Mouse (Mus musculus): ENCODE results near the gene Lrmp. TPM values are rescaled to one million over a fixed set of nuclear protein-coding genes. Genes with fewer than 3 reads are reported as not detected.

The Lrmp gene
- polyA plus RNA-seq, 1 experiment = 0.04 TPM

DNA sequence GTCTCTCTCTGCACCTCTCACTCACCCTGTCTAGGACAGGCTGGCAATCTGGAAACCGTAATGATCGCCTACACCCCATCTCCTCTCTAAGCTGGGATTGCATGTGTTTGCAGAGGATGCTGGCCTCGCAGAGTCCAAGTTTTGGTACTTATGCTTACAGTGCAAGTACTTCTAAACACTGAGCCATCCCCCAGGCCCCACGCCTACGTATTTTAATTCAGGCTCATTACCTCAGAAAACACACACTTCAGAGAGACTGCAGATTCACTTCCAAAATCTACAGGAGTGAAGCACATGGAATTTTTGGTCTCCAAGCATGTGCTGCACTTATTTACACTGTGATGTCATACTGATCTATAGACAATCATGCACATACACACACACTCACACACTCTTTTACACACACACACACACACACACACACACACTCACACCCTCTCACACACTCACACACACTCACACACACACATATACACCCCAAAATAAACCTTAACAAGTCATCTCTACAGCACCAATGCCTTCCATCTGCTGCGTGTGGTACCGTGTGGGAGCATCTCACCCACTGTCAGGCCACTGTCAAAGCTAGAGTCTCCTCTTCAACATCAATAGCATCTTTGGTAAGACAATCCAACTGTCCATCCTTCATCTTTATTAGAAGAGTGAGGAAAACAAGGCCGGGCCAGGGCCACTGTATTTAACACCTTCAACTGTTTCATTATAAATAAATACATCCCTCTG is 82.7 kb downstream of the Lrmp start:
- no peaks in the 10 kb centered on the region for H3K36me3 ChIP-seq (ENCODE audit: control insufficient read depth, insufficient read depth)
- H3K4me3 ChIP-seq = no peak overlapping the region
- H3K27me3 ChIP-seq (ENCODE audit: control insufficient read depth, insufficient read depth, insufficient read length) = no peaks in the 10 kb centered on the region
- no peaks in the 10 kb centered on the region for H3K79me2 ChIP-seq (ENCODE audit: control insufficient read depth, insufficient read depth)
- H3K4me2 ChIP-seq (ENCODE audit: low read depth) = no peak overlapping the region
- TF ChIP-seq TCF3 (IDR thresholded peaks at IDR 0.05; ENCODE audit: insufficient read length, low read depth) (no peak), REST (IDR thresholded peaks at IDR 0.05; ENCODE audit: insufficient read depth, insufficient read length) (no peak), E2F4 (IDR thresholded peaks at IDR 0.05; ENCODE audit: insufficient read depth) (no peak), MYOD1 (IDR thresholded peaks at IDR 0.05; ENCODE audit: control insufficient read depth in 1 of 3, insufficient read length in 2 of 3, low read depth in 2 of 3) (no peak), USF1 (IDR thresholded peaks at IDR 0.05; ENCODE audit: low read depth) (no peak), CEBPB (IDR thresholded peaks at IDR 0.05; ENCODE audit: insufficient read depth, poor library complexity, severe bottlenecking) (no peak), MYOG (IDR thresholded peaks at IDR 0.05; ENCODE audit: control insufficient read depth in 1 of 3, insufficient read depth in 1 of 3, insufficient read length in 2 of 3, low read depth in 2 of 3) (no peak), TCF12 (IDR thresholded peaks at IDR 0.05; ENCODE audit: insufficient read depth, poor library complexity, severe bottlenecking) (no peak), SRF (IDR thresholded peaks at IDR 0.05; ENCODE audit: control insufficient read depth, insufficient read length, low read depth) (no peak), POLR2A (IDR thresholded peaks at IDR 0.05; ENCODE audit: insufficient read length, low read depth) (no peak), POLR2AphosphoS2 (IDR thresholded peaks at IDR 0.05; ENCODE audit: insufficient read length, low read depth) (no peak), MAX (IDR thresholded peaks at IDR 0.05; ENCODE audit: low read depth) (no peak)
- no peak overlapping the region for H3ac ChIP-seq (ENCODE audit: control insufficient read depth, insufficient read length)

DNA sequence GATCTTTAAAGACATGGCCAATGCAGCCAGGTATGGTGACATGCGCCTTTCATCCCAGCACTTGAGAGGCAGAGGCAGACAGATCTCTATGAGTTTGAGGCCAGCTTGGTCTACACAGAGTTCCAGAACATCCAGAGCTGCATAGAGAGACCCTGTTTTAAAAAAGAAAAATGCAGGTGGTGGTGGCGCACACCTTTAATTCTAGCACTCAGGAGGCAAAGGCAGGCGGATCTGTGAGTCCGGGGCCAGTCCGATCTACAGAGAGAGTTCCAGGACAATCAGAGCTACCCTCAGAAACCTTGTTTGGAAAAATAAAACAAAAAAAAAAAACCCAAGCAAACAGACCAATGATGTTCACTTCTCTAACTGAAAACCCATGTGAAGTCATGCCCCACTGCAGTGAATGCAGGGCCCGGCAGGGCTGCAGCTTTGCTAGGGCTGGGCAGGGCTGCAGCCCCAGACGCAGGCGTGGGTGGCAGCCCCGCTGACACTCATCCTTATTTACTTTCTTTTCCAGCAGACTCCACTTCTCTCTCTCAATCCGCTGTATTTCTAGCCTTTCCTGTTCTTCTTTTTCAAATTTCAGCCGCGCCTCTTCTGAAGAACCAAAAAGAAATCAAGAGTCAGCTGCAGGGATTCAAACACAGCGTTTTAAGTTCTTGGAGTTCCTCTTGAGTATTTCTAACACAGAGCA is 87.1 kb downstream of the Lrmp start:
- H3ac ChIP-seq (ENCODE audit: control insufficient read depth, insufficient read length) = no peak overlapping the region
- peak overlapping the region; percentile 34 for H3K4me2 ChIP-seq (ENCODE audit: low read depth)
- H3K36me3 ChIP-seq (ENCODE audit: control insufficient read depth, insufficient read depth) = no peaks in the 10 kb centered on the region
- H3K79me2 ChIP-seq (ENCODE audit: control insufficient read depth, insufficient read depth) = no peaks in the 10 kb centered on the region
- H3K27me3 ChIP-seq (ENCODE audit: control insufficient read depth, insufficient read depth, insufficient read length) = no peaks in the 10 kb centered on the region
- no peak overlapping the region for H3K4me3 ChIP-seq
- no peak for TF ChIP-seq POLR2A (IDR thresholded peaks at IDR 0.05; ENCODE audit: insufficient read length, low read depth)
- TF ChIP-seq MYOG (IDR thresholded peaks at IDR 0.05; ENCODE audit: control insufficient read depth in 1 of 3, insufficient read depth in 1 of 3, insufficient read length in 2 of 3, low read depth in 2 of 3) = no peak
- no peak for TF ChIP-seq POLR2AphosphoS2 (IDR thresholded peaks at IDR 0.05; ENCODE audit: insufficient read length, low read depth)
- no peak for TF ChIP-seq MAX (IDR thresholded peaks at IDR 0.05; ENCODE audit: low read depth)
- no peak for TF ChIP-seq TCF12 (IDR thresholded peaks at IDR 0.05; ENCODE audit: insufficient read depth, poor library complexity, severe bottlenecking)
- no peak for TF ChIP-seq E2F4 (IDR thresholded peaks at IDR 0.05; ENCODE audit: insufficient read depth)
- TF ChIP-seq TCF3 (IDR thresholded peaks at IDR 0.05; ENCODE audit: insufficient read length, low read depth) = no peak
- no peak for TF ChIP-seq SRF (IDR thresholded peaks at IDR 0.05; ENCODE audit: control insufficient read depth, insufficient read length, low read depth)
- no peak for TF ChIP-seq REST (IDR thresholded peaks at IDR 0.05; ENCODE audit: insufficient read depth, insufficient read length)
- TF ChIP-seq CEBPB (IDR thresholded peaks at IDR 0.05; ENCODE audit: insufficient read depth, poor library complexity, severe bottlenecking) = no peak

DNA sequence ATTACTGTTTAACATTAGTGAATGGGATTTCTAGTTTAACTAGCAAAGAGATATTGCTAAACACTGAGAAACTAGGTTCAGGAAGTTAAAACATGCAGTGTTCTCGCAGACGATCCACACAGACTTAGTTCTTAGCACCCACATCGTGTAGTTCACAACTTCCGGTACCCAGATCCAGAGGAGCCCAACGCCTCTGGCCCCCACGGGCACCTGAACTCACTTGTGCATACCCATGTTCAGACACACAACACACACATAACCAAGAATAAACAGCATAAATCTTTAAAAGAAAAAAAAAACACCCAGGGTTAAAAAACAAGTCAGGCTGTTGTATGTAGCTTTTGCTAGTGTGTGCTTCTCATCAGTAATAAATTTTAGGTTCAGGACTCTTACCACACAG is 89.0 kb downstream of the Lrmp start:
- no peaks in the 10 kb centered on the region for H3K36me3 ChIP-seq (ENCODE audit: control insufficient read depth, insufficient read depth)
- no peaks in the 10 kb centered on the region for H3K79me2 ChIP-seq (ENCODE audit: control insufficient read depth, insufficient read depth)
- no peaks in the 10 kb centered on the region for H3K27me3 ChIP-seq (ENCODE audit: control insufficient read depth, insufficient read depth, insufficient read length)
- no peak overlapping the region for H3K4me3 ChIP-seq
- H3ac ChIP-seq (ENCODE audit: control insufficient read depth, insufficient read length) = no peak overlapping the region
- H3K4me2 ChIP-seq (ENCODE audit: low read depth) = no peak overlapping the region
- TF ChIP-seq REST (IDR thresholded peaks at IDR 0.05; ENCODE audit: insufficient read depth, insufficient read length) = no peak
- no peak for TF ChIP-seq MAX (IDR thresholded peaks at IDR 0.05; ENCODE audit: low read depth)

- TF ChIP-seq MYOG (IDR thresholded peaks at IDR 0.05; ENCODE audit: control insufficient read depth in 1 of 3, insufficient read depth in 1 of 3, insufficient read length in 2 of 3, low read depth in 2 of 3) (no peak), CEBPB (IDR thresholded peaks at IDR 0.05; ENCODE audit: insufficient read depth, poor library complexity, severe bottlenecking) (no peak), TCF3 (IDR thresholded peaks at IDR 0.05; ENCODE audit: insufficient read length, low read depth) (no peak), MAX (IDR thresholded peaks at IDR 0.05; ENCODE audit: low read depth) (no peak), POLR2AphosphoS2 (IDR thresholded peaks at IDR 0.05; ENCODE audit: insufficient read length, low read depth) (no peak), MYOD1 (IDR thresholded peaks at IDR 0.05; ENCODE audit: control insufficient read depth in 1 of 3, insufficient read length in 2 of 3, low read depth in 2 of 3) (no peak), REST (IDR thresholded peaks at IDR 0.05; ENCODE audit: insufficient read depth, insufficient read length) (no peak), POLR2A (IDR thresholded peaks at IDR 0.05; ENCODE audit: insufficient read length, low read depth) (no peak)
- no peak overlapping the region for H3K4me2 ChIP-seq (ENCODE audit: low read depth)
- H3K79me2 ChIP-seq (ENCODE audit: control insufficient read depth, insufficient read depth) = no peaks in the 10 kb centered on the region
- no peak overlapping the region for H3K4me3 ChIP-seq
- H3ac ChIP-seq (ENCODE audit: control insufficient read depth, insufficient read length) = no peak overlapping the region
- no peaks in the 10 kb centered on the region for H3K36me3 ChIP-seq (ENCODE audit: control insufficient read depth, insufficient read depth)
- H3K27me3 ChIP-seq (ENCODE audit: control insufficient read depth, insufficient read depth, insufficient read length) = no peaks in the 10 kb centered on the region
These were observed 89.7 kb downstream of the Lrmp start for GRCm38 (mm10) chr6:145205142-145205541.
